Mouse (Mus musculus) cerebellum, adult 11 months (tissue): Measurements from ENCODE around the gene Slc23a2.

Source experiments
- DNase-seq: peaks from one replicate; pipeline ENCODE4 v3.0.0; 2022

The Slc23a2 gene

DNA sequence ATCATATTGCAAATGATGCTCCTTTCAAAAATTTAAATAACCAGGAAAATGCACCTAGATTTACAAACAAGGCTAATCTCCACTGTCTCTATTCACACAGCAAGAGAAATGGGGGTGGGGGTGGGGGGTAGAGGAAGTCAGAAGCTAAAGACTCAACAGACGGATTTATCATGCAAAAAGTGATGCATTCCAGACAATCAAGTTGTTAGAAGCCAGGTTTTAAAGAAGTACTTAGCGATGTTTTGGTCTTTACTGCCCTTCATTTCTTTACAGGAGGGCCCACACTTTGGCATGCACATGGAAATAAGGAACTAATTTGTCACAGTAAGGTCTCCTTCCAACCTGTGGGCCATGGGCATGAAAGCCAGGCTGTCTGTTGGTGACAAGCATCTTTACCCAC lies 11.5 kb downstream of the Slc23a2 start:
- DNase-seq = no peak

DNA sequence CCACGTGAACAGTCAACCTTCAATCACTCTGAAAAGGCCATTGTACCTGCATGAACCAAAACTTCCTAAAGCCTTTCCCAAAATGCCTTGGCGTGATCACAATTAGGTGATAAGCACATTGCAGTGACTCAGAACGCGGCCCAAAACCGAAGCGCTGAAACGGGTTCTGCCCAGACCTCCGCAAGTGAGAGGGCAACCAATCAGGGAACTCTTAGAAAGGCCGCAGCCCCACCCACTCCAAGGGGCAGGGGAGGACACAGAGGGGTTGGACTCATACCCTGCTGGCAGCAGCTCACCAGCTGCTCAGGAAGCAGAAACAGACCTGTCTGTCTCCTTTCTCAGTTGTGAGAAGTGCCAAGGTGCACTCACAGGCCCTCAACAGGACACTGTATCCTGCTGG lies 13.6 kb downstream of the Slc23a2 start:
- peak; percentile 50 for DNase-seq

DNA sequence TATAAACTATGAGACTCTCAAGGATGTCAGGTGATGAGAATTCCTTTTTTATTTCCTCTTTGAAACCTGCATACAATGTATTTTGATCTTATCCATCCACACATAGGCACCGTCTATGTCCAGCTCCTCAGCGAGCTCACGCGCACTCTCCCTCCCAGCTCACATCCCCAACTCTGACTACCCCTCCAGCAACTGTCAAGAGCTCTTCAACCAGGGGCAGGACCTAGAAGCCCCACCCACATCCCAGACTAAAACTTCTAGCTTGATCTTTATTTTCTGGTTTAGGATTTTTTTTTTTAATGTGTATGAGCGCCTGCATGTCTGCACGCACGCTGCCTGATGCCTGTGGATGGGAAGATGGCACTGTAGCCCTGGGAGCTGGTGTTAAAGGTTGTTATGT lies 14.9 kb downstream of the Slc23a2 start:
- no peak for DNase-seq

DNA sequence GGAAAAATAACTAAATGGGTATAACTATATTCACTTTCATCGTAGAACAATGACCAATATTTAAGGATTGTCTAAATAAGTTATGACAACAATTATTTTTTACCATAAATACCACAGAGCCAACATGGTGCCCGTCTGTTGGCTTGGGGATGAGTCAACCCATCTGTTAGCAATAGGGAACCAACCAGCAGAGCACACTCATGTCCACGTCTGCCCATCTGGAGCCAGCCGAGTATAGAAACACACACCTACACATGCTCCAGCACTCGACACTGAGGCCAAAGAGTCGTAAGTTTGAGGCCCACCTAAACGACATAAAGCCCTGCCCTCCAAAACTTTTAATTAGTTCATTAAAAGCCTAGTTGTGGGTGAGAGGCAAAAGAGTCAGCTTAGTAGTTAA lies 15.7 kb downstream of the Slc23a2 start:
- DNase-seq = no peak

GRCm38 (mm10) chr2:132127904-132128303 lies 17.0 kb downstream of the Slc23a2 start:
- no peak for DNase-seq

GRCm38 (mm10) chr2:132126292-132126691 lies 18.6 kb downstream of the Slc23a2 start:
- no peak for DNase-seq

GRCm38 (mm10) chr2:132123063-132123462 lies 21.8 kb downstream of the Slc23a2 start:
- no peak for DNase-seq

GRCm38 (mm10) chr2:132121050-132121449 lies 23.9 kb downstream of the Slc23a2 start:
- no peak for DNase-seq

- no peak for DNase-seq
These were observed 26.3 kb downstream of the Slc23a2 start for GRCm38 (mm10) chr2:132118646-132119045.

DNA sequence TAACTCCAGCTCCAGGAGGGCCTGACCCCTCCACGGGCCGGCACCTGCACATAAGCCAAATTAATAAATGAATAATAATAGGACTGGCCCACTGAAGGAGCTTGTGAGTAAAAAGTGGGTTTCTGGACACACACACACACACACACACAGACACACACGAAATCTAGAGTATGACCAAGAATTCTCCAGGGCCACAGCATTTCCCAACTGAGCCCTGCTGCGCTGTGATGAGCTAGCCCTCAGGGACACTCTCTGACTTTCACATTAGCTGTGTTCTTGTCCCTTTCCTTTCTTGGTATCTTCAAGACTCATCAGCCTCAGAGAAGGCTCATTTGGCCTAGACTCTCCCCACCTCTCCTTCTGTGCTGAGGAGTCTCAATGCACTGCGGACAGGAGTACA lies 29.0 kb downstream of the Slc23a2 start:
- no peak for DNase-seq

GRCm38 (mm10) chr2:132115344-132115743 lies 29.6 kb downstream of the Slc23a2 start:
- no peak for DNase-seq

DNA sequence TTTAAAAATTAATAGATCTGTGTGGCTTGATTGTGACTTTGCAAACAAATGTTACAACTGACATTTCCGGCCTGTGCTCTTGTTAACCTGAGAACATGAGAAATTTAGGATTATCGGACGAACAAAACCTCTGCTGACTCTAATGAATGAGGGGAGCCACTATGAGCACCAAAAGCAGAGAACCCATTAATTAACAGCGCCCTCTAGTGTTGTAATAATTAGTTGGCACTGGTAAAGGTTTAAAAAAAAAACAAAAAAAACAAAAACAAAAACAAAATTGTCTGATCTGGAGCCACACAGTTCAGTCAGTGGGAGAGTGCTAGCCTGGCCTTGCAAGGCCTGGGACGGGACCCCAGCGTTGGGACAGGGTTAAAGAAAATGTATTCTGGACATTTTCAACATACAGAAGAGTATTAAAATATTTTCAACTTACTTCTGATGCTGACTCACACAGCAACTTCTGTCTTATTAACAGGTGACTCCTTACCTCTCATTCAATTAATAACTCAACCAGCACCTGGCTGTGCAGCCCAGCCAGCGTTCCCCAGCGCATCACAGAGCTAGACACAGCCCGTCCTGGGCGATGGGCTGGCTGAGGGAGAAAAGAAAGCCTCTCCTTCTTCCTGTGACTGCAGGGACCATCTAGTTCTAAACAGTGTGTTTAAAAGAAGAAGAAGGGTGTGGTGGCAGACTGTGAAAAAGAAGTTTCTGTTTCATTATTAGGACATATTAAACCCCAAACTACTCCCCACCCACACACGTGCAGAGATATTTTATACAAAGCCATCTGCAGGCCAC lies 30.7 kb downstream of the Slc23a2 start:
- no peak for DNase-seq

DNA sequence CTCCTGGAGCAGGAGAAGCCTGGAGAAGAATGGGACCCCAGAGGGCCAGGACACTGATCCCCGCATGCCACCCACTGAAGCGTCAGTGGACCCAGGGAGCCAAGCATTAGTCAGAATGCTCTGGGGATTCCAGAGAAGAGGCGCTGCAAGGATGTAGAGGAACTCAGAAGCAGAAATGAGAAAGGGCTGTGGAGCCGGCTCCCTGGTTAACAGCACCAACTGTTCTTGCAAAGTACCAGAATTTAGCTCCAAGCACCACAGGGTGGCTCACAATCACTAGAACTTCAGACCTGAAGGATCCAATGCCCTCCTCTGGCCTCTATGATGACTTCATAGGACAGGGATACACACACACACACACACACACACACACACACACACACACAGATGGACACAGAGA lies 32.6 kb downstream of the Slc23a2 start:
- DNase-seq = no peak

DNA sequence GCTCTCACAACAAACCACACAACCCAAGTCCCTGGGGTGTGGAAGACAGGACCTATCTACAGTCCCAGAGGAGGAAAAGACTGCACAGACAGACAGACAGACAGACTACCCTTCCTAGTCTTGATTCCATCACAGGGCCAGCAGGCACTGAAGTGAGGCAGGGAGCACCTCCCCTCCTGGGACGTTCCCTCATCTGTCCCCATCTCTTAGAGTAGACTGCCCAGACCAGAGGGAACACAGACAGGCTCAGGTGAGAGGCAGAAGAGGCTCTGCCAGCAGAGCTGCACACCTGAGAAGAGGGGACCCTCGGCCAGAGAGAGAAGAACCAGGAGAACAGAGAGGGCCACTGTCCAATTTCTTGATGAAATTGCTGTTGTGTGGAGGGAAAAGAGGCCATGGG lies 33.0 kb downstream of the Slc23a2 start:
- DNase-seq = no peak

DNA sequence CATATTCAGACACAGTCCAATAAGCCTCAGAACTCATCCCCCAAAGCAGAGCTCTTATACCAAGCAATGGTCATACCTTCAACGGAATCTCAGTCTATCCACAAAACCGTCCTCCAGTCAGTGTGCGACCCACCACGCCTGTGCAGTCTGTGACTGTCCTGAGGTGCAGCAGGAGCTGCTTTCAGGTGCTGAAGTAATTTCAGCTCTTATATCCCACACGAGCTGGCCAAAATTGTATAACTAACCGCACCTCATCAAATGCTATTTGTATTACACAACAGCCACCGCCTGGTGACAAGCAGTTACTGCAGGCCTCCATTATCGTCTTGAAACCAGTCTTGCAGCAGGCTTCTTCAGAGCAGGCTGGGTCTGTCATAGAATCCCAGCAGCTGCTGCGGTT lies 33.6 kb downstream of the Slc23a2 start:
- peak; percentile 44 for DNase-seq

DNA sequence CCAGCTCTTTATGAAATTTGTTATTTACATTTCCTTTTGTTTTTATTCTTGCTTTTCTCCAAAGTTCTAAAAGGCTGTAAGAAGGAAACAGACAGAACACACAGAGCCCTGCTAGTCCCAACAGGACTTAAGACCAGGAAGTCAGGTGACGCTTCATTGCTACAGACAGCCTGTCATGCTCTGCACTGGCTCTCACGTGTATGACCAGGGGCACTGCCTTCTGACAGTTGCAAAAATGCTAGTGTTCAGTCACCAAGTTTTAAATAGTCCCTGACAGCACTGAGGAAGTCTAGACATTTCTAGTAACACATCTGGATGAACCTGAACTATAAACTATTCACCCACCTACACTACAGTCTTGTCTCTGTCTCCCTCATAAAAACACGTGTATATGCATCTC lies 34.2 kb downstream of the Slc23a2 start:
- DNase-seq = no peak

DNA sequence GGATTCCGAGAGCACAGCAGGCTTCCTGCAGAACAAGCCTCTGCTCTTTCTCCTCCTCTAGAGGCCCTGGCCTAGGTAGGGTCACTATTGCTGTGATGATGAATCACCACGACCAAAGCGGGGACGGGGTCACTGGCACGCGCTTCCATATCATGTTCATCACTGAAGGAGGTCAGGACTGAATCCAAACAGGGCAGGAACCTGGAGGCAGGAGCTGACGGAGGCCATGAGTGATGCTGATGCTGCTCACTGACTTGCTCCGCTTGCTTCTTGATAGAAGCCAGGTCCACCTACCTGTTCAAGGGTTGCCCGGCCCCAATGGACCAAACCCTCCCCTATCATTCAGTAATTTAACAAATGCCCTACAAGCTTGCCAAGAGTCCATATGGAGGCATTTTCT lies 35.9 kb downstream of the Slc23a2 start:
- DNase-seq = no peak

GRCm38 (mm10) chr2:132107611-132108010 lies 37.3 kb downstream of the Slc23a2 start:
- DNase-seq = no peak

DNA sequence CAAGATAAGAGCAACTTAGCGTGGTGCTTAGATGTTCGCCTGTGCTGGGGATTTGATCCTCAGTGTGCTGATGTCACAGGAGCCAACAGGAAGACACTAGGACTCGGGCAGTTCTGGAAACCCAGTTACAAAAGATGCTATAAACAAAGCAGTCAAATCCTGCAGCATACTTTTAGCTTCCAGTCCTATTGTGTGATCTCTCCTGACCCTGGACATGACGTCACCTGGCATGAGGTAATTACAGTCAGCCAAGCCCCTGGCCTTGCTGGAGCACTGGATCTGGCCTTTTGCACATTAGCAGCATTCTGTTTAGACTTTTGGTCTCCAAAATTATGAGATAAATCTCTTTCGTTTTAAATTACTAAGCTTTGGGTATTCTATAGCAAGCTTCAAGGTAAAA lies 38.8 kb downstream of the Slc23a2 start:
- no peak for DNase-seq

DNA sequence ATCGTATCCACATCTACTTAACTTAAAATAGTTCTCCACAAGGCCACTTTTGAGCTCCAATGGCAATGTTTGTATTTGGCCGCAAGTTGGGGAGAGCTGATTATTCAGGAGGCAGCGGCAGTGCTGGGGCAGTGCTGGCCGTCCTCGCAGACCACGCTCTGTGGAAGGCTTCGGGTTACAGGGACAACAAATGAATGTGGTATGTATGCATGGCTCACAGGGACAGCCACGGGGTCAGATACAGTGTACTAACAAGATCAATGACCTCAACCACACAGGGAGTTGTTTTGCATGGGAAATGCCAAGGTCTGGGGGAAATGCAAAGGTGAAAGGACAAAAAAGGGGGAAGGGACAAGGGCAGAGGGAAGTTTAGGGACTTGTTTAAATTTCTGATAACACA lies 41.6 kb downstream of the Slc23a2 start:
- DNase-seq = no peak

GRCm38 (mm10) chr2:132102505-132103130 lies 42.3 kb downstream of the Slc23a2 start:
- DNase-seq = no peak

DNA sequence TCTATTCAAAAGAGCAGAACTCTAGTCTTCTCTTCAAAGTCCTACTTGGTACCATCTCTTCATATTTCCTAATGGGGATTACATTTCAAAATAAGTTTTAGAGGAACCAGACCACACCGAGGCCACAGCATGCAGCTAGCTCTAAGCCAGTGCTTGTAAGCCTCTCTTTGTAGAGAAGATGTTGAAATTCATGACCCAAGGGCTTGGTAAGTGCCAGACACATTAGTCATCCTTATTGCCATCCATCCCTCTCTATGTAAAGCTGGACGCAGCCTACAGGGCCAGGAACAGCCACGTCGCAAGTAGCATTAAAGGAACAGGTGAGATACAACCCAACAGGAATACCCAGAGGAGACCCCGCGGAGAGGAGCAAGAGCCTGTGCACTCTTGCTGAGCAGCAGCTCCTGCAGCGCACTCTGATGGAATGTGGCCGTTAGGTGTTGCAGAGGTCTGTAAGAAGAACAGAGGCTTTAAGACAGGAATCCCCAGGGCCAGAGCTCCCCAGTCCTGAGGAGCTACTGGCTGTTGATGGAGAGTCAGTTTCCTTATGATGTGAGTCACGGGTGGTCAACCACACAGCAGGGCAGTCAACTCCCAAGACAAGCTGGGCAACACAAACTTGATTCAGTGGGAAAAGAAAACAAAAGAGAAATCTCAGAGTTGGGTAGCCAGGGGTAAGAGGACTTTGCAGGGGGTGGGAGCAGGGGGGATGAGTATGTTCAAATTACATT lies 45.8 kb downstream of the Slc23a2 start:
- DNase-seq = no peak

GRCm38 (mm10) chr2:132098365-132098764 lies 46.5 kb downstream of the Slc23a2 start:
- DNase-seq = no peak

DNA sequence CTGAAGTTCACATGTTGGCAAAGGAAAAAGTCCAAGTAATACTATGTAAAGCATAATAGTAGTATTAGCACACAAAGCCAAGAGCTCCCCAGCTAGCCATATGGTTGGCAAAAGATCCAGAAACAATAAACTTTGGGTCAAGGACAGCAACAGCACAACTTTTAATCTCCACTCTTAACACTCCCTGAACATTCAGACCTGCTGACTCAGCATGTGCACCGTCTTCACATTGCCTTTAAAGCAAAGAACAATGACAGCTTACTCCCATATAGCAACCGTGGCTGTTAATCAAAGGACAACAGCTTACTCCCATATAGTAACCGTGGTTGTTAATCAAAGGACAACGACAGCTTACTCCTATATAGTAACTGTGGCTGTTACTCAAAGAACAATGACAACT lies 48.3 kb downstream of the Slc23a2 start:
- DNase-seq = no peak
